Mouse (Mus musculus) megakaryocyte, adult 5-6 weeks (primary cell): Measurements from ENCODE around the gene Olfr561. TPM values are rescaled to one million over a fixed set of nuclear protein-coding genes. Genes with fewer than 3 reads are reported as not detected.

ENCODE experiments used
- ATAC-seq: 2 replicates; pipeline ENCODE4 v1.8.0; 2016; ENCODE audit warnings: mild to moderate bottlenecking, inconsistent platforms; ENCODE audit not compliant: poor library complexity, severe bottlenecking
- total RNA-seq, 2 experiments: library from RNA; stranded (forward) in 1 of 2; stranded (reverse) in 1 of 2; fragments of 153-499, 151-499 nt in 1 of 2; fragments of 221-1000, 200-1000 nt in 1 of 2; gene quantifications; 2 replicates each; pipeline versions ENCODE4 v1.2.3 to v1.2.4; 2015 to 2017

Olfr561 gene
- total RNA-seq (2015) (not detected in 2 replicates), total RNA-seq (2017) (not detected in 2 replicates)

GRCm38 (mm10) chr7:102770921-102771320, at the start of gene Olfr561:
Gene Olfr561 (plus strand): TSS chr7:102771221.
- no peak for ATAC-seq

GRCm38 (mm10) chr7:102727391-102727790, 43.6 kb upstream of the Olfr561 start, which contains the start of gene Olfr559:
Gene Olfr559 (minus strand): TSS chr7:102727491.
- ATAC-seq = no peak

GRCm38 (mm10) chr7:102733793-102734192, 37.2 kb upstream of the Olfr561 start:
- no peak for ATAC-seq

- ATAC-seq = no peak
Observed at GRCm38 (mm10) chr7:102737705-102738104, 33.3 kb upstream of the Olfr561 start.

DNA sequence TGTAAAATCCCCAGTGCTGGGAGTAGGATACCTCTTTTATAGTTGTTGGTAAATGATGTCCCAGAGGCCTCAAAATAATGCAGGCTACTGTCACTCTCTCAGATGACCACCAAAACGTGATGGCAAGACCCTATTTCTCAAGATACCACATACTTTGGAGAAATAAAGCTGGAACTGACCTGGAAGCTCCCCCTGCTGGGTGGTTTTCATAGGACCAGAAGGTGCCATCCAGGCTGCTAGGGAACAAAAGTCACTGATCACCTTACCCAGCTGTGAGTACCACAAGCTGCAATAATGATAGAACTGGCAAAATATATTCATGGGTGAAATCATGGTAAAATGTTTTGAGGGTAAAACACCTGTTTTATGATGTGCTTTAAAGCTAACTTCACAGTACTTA, 18.9 kb upstream of the Olfr561 start:
- ATAC-seq = no peak

DNA sequence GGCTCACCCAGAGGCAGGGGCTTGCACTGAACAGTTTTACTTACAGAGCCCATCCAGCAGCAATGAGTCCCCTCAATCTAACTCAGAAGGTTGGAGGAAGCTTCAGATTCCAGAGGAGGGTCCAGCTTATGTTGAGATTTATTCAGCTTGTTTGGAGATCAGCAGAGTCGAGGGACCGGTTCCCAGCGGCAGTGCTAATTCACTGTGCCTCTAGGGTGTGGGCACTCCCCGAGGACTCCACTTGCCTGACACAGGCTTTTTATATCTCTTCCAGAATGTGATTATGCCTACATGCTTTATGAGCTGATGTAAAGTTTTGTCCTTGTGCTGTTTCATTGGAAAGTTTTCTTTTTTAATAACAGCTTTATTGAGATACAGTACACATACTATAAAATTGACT, 11.8 kb upstream of the Olfr561 start, which contains the start of the genes Olfr560 and Olfr78:
Olfr560 (minus strand) TSS at position 101 of the 400 bp plus-strand sequence.
Olfr78 (minus strand) TSS at position 206 of the 400 bp plus-strand sequence.
- ATAC-seq = no peak

DNA sequence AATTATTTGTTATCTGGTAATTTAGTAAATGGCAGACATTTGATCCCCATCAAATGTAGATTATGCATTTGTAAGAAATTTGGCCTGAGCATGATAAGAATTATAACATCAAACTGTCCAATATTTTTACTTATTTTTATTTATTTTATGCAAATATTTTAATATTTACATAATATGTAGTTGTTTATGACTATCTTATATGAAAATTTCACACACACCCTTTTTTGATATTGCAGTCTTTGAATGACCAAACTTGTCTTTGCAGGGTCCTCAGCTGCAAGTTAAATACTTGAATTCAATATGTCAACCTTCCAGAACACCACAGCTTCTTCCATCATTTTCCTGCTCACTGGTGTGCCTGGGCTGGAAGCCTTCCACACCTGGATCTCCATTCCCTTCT, 32.2 kb downstream of the Olfr561 start, which contains the start of gene Olfr564:
Olfr564 (plus strand) TSS at position 301 of the 400 bp plus-strand sequence.
- no peak for ATAC-seq

Other genes with a start within 250 kb of the Olfr561 start
Only the 30 nearest of the 31 such genes appear.
- not detected in 2 replicates for gene Olfr548-ps1, start 230.3 kb upstream of the Olfr561 start, total RNA-seq (2015)
- not detected in 2 replicates for gene Olfr548-ps1, start 230.3 kb upstream of the Olfr561 start, total RNA-seq (2017)
- not detected in 2 replicates for gene Olfr549, start 221.4 kb upstream of the Olfr561 start, total RNA-seq (2015)
- not detected in 2 replicates for gene Olfr549, start 221.4 kb upstream of the Olfr561 start, total RNA-seq (2017)
- gene Trim21, start 205.7 kb upstream of the Olfr561 start, total RNA-seq (2015) = 14.9 and 16.5 TPM in 2 replicates
- gene Trim21, start 205.7 kb upstream of the Olfr561 start, total RNA-seq (2017) = 31.4 and 53.9 TPM in 2 replicates
- 0.45 TPM in 1 of 2 replicates, not detected in the other for gene Olfr550, start 199.8 kb upstream of the Olfr561 start, total RNA-seq (2015)
- gene Olfr550, start 199.8 kb upstream of the Olfr561 start, total RNA-seq (2017) = not detected in 2 replicates
- not detected in 2 replicates for gene Olfr551, start 179.3 kb upstream of the Olfr561 start, total RNA-seq (2015)
- not detected in 2 replicates for gene Olfr551, start 179.3 kb upstream of the Olfr561 start, total RNA-seq (2017)
- gene Olfr552, start 173.5 kb upstream of the Olfr561 start, total RNA-seq (2015) = not detected in 2 replicates
- gene Olfr552, start 173.5 kb upstream of the Olfr561 start, total RNA-seq (2017) = not detected in 2 replicates
- gene Olfr553, start 153.0 kb upstream of the Olfr561 start, total RNA-seq (2015) = not detected in 2 replicates
- not detected in 2 replicates for gene Olfr553, start 153.0 kb upstream of the Olfr561 start, total RNA-seq (2017)
- gene Olfr554, start 132.8 kb upstream of the Olfr561 start, total RNA-seq (2015) = not detected in 2 replicates
- not detected in 2 replicates for gene Olfr554, start 132.8 kb upstream of the Olfr561 start, total RNA-seq (2017)
- gene Olfr555, start 112.4 kb upstream of the Olfr561 start, total RNA-seq (2015) = not detected in 2 replicates
- not detected in 2 replicates for gene Olfr555, start 112.4 kb upstream of the Olfr561 start, total RNA-seq (2017)
- not detected in 2 replicates for gene Olfr556, start 106.3 kb upstream of the Olfr561 start, total RNA-seq (2015)
- gene Olfr556, start 106.3 kb upstream of the Olfr561 start, total RNA-seq (2017) = not detected in 2 replicates
- gene Trim68, start 83.9 kb upstream of the Olfr561 start, total RNA-seq (2015) = 3.5 and 3.7 TPM in 2 replicates
- 2.9 and 3.4 TPM in 2 replicates for gene Trim68, start 83.9 kb upstream of the Olfr561 start, total RNA-seq (2017)
- gene Olfr557, start 75.3 kb upstream of the Olfr561 start, total RNA-seq (2015) = not detected in 2 replicates
- not detected in 2 replicates for gene Olfr557, start 75.3 kb upstream of the Olfr561 start, total RNA-seq (2017)
- not detected in 2 replicates for gene Olfr558, start 69.0 kb upstream of the Olfr561 start, total RNA-seq (2015)
- gene Olfr558, start 69.0 kb upstream of the Olfr561 start, total RNA-seq (2017) = not detected in 2 replicates
- not detected in 2 replicates for gene Olfr33, start 52.2 kb upstream of the Olfr561 start, total RNA-seq (2015)
- gene Olfr33, start 52.2 kb upstream of the Olfr561 start, total RNA-seq (2017) = not detected in 2 replicates
- gene Olfr559, start 43.7 kb upstream of the Olfr561 start, total RNA-seq (2015) = not detected in 2 replicates
- gene Olfr559, start 43.7 kb upstream of the Olfr561 start, total RNA-seq (2017) = not detected in 2 replicates
- gene Olfr560, start 11.9 kb upstream of the Olfr561 start, total RNA-seq (2015) = not detected in 2 replicates
- not detected in 2 replicates for gene Olfr560, start 11.9 kb upstream of the Olfr561 start, total RNA-seq (2017)
- not detected in 2 replicates for gene Olfr78, start 11.8 kb upstream of the Olfr561 start, total RNA-seq (2015)
- gene Olfr78, start 11.8 kb upstream of the Olfr561 start, total RNA-seq (2017) = not detected in 2 replicates
- gene Olfr564, start 32.3 kb downstream of the Olfr561 start, total RNA-seq (2015) = not detected in 2 replicates
- gene Olfr564, start 32.3 kb downstream of the Olfr561 start, total RNA-seq (2017) = not detected in 2 replicates
- not detected in 2 replicates for gene Olfr566, start 87.5 kb downstream of the Olfr561 start, total RNA-seq (2015)
- gene Olfr566, start 87.5 kb downstream of the Olfr561 start, total RNA-seq (2017) = not detected in 2 replicates
- not detected in 2 replicates for gene Olfr568, start 105.9 kb downstream of the Olfr561 start, total RNA-seq (2015)
- gene Olfr568, start 105.9 kb downstream of the Olfr561 start, total RNA-seq (2017) = not detected in 2 replicates
- not detected in 2 replicates for gene Olfr569, start 119.7 kb downstream of the Olfr561 start, total RNA-seq (2015)
- not detected in 2 replicates for gene Olfr569, start 119.7 kb downstream of the Olfr561 start, total RNA-seq (2017)
- not detected in 2 replicates for gene Olfr570, start 123.4 kb downstream of the Olfr561 start, total RNA-seq (2015)
- gene Olfr570, start 123.4 kb downstream of the Olfr561 start, total RNA-seq (2017) = not detected in 2 replicates
- not detected in 2 replicates for gene Olfr571, start 146.3 kb downstream of the Olfr561 start, total RNA-seq (2015)
- not detected in 2 replicates for gene Olfr571, start 146.3 kb downstream of the Olfr561 start, total RNA-seq (2017)
- gene Olfr572, start 153.2 kb downstream of the Olfr561 start, total RNA-seq (2015) = not detected in 2 replicates
- gene Olfr572, start 153.2 kb downstream of the Olfr561 start, total RNA-seq (2017) = not detected in 2 replicates
- gene Olfr573-ps1, start 171.4 kb downstream of the Olfr561 start, total RNA-seq (2015) = not detected in 2 replicates
- not detected in 2 replicates for gene Olfr573-ps1, start 171.4 kb downstream of the Olfr561 start, total RNA-seq (2017)
- not detected in 2 replicates for gene Olfr574, start 177.2 kb downstream of the Olfr561 start, total RNA-seq (2015)
- not detected in 2 replicates for gene Olfr574, start 177.2 kb downstream of the Olfr561 start, total RNA-seq (2017)
- gene Olfr575, start 187.6 kb downstream of the Olfr561 start, total RNA-seq (2015) = not detected in 2 replicates
- gene Olfr575, start 187.6 kb downstream of the Olfr561 start, total RNA-seq (2017) = not detected in 2 replicates
- not detected in 2 replicates for gene Olfr576, start 191.4 kb downstream of the Olfr561 start, total RNA-seq (2015)
- gene Olfr576, start 191.4 kb downstream of the Olfr561 start, total RNA-seq (2017) = not detected in 2 replicates
- not detected in 2 replicates for gene Olfr577, start 204.7 kb downstream of the Olfr561 start, total RNA-seq (2015)
- not detected in 2 replicates for gene Olfr577, start 204.7 kb downstream of the Olfr561 start, total RNA-seq (2017)
- gene Olfr578, start 218.1 kb downstream of the Olfr561 start, total RNA-seq (2015) = not detected in 2 replicates
- gene Olfr578, start 218.1 kb downstream of the Olfr561 start, total RNA-seq (2017) = not detected in 2 replicates